Mouse (Mus musculus): ENCODE measurements around the gene Inca1. TPM values are rescaled to one million over a fixed set of nuclear protein-coding genes. Genes with fewer than 3 reads are reported as not detected.
A peak's percentile ranks its signal among the peaks of the same experiment; 100 is the strongest.

The Inca1 gene
- polyA plus RNA-seq, 1 experiment from 2014 or later = 0.55 TPM

- Histone ChIP-seq H3K4me3 (replicated peaks) (no peak overlapping the region), H3K36me3 (replicated peaks) (peaks cover 47% of the 10 kb centered on the region), H3K4me2 (no peak overlapping the region), H3K9me3 (no peaks in the 10 kb centered on the region), H3K4me1 (peaks cover 13% of the 10 kb centered on the region), H3K27ac (no peak overlapping the region), H3K9ac (no peak overlapping the region), H3K27me3 (no peaks in the 10 kb centered on the region)
- 92% methylated on average over 9 of the region's 9 CpGs for WGBS
- ATAC-seq (ENCODE audit: low FRiP score) = no peak
Observed at GRCm38 (mm10) chr11:70664741-70665140, 35.2 kb downstream of the Inca1 start.

- no peaks in the 10 kb centered on the region for H3K27me3 ChIP-seq
- peaks cover 13% of the 10 kb centered on the region for H3K4me1 ChIP-seq
- no peak overlapping the region for H3K4me2 ChIP-seq
- no peak for ATAC-seq (ENCODE audit: low FRiP score)
- no peak overlapping the region for H3K9ac ChIP-seq
- H3K27ac ChIP-seq = no peak overlapping the region
- H3K4me3 ChIP-seq (replicated peaks) = no peak overlapping the region
- WGBS = 95% methylated on average over 6 of the region's 6 CpGs
- no peaks in the 10 kb centered on the region for H3K9me3 ChIP-seq
- peaks cover 47% of the 10 kb centered on the region for H3K36me3 ChIP-seq (replicated peaks)
Observed at GRCm38 (mm10) chr11:70663957-70664356, 36.0 kb downstream of the Inca1 start.

- no peak overlapping the region for H3K4me2 ChIP-seq
- peaks cover 47% of the 10 kb centered on the region for H3K36me3 ChIP-seq (replicated peaks)
- no peak overlapping the region for H3K9ac ChIP-seq
- H3K4me1 ChIP-seq = peaks cover 10% of the 10 kb centered on the region
- no peaks in the 10 kb centered on the region for H3K27me3 ChIP-seq
- ATAC-seq (ENCODE audit: low FRiP score) = no peak
- H3K9me3 ChIP-seq = no peaks in the 10 kb centered on the region
- H3K27ac ChIP-seq = no peak overlapping the region
- H3K4me3 ChIP-seq (replicated peaks) = no peak overlapping the region
- WGBS = 88% methylated on average over 8 of the region's 8 CpGs
Observed at GRCm38 (mm10) chr11:70663101-70663500, 36.9 kb downstream of the Inca1 start.

GRCm38 (mm10) chr11:70660571-70660970 lies 39.4 kb downstream of the Inca1 start:
- H3K27ac ChIP-seq = no peak overlapping the region
- ATAC-seq (ENCODE audit: low FRiP score) = no peak
- H3K4me3 ChIP-seq (replicated peaks) = no peak overlapping the region
- H3K4me2 ChIP-seq = no peak overlapping the region
- H3K9ac ChIP-seq = no peak overlapping the region
- H3K36me3 ChIP-seq (replicated peaks) = peaks cover 40% of the 10 kb centered on the region
- H3K4me1 ChIP-seq = peaks cover 15% of the 10 kb centered on the region
- 87% methylated on average over 8 of the region's 8 CpGs for WGBS
- H3K9me3 ChIP-seq = no peaks in the 10 kb centered on the region
- H3K27me3 ChIP-seq = peaks cover 3% of the 10 kb centered on the region; the same call in 1 of the 2 replicates

GRCm38 (mm10) chr11:70658942-70659341 lies 41.0 kb downstream of the Inca1 start:
- H3K9me3 ChIP-seq = no peaks in the 10 kb centered on the region
- no peak overlapping the region for H3K4me2 ChIP-seq
- no peak overlapping the region for H3K9ac ChIP-seq
- peaks cover 19% of the 10 kb centered on the region for H3K4me1 ChIP-seq
- no peak overlapping the region for H3K4me3 ChIP-seq (replicated peaks)
- ATAC-seq (ENCODE audit: low FRiP score) = no peak
- H3K36me3 ChIP-seq (replicated peaks) = peaks cover 25% of the 10 kb centered on the region
- peaks cover 3% of the 10 kb centered on the region; the same call in 1 of the 2 replicates for H3K27me3 ChIP-seq
- 75% methylated on average over 8 of the region's 8 CpGs for WGBS
- H3K27ac ChIP-seq = no peak overlapping the region

- Histone ChIP-seq H3K4me1 (peaks cover 19% of the 10 kb centered on the region), H3K9ac (no peak overlapping the region), H3K4me2 (no peak overlapping the region), H3K36me3 (replicated peaks) (peaks cover 21% of the 10 kb centered on the region), H3K4me3 (replicated peaks) (no peak overlapping the region), H3K27me3 (peaks cover 3% of the 10 kb centered on the region; the same call in 1 of the 2 replicates), H3K27ac (no peak overlapping the region), H3K9me3 (no peaks in the 10 kb centered on the region)
- no peak for ATAC-seq (ENCODE audit: low FRiP score)
- WGBS = 84% methylated on average over 5 of the region's 5 CpGs
Observed at GRCm38 (mm10) chr11:70658521-70658920, 41.4 kb downstream of the Inca1 start.

GRCm38 (mm10) chr11:70657991-70658390 lies 42.0 kb downstream of the Inca1 start:
- Histone ChIP-seq H3K27ac (no peak overlapping the region), H3K9me3 (no peaks in the 10 kb centered on the region), H3K4me2 (no peak overlapping the region), H3K9ac (no peak overlapping the region), H3K4me1 (peaks cover 22% of the 10 kb centered on the region), H3K4me3 (replicated peaks) (no peak overlapping the region), H3K27me3 (peaks cover 3% of the 10 kb centered on the region; the same call in 1 of the 2 replicates), H3K36me3 (replicated peaks) (peaks cover 15% of the 10 kb centered on the region)
- ATAC-seq (ENCODE audit: low FRiP score) = no peak
- WGBS = 59% methylated on average over 9 of the region's 9 CpGs

- H3K4me2 ChIP-seq = no peak overlapping the region
- no peak overlapping the region for H3K27ac ChIP-seq
- H3K4me3 ChIP-seq (replicated peaks) = no peak overlapping the region
- peaks cover 3% of the 10 kb centered on the region; the same call in 1 of the 2 replicates for H3K27me3 ChIP-seq
- H3K9me3 ChIP-seq = no peaks in the 10 kb centered on the region
- no peak for ATAC-seq (ENCODE audit: low FRiP score)
- no peak overlapping the region for H3K9ac ChIP-seq
- 64% methylated on average over 6 of the region's 6 CpGs for WGBS
- H3K4me1 ChIP-seq = peaks cover 26% of the 10 kb centered on the region
- H3K36me3 ChIP-seq (replicated peaks) = peaks cover 13% of the 10 kb centered on the region
Observed at GRCm38 (mm10) chr11:70657573-70657972, 42.4 kb downstream of the Inca1 start.

- H3K9ac ChIP-seq = peak within 1 kb of the TSS; percentile 97
- no peaks in the 10 kb centered on the region for H3K9me3 ChIP-seq
- peaks cover 32% of the 10 kb centered on the region for H3K4me1 ChIP-seq
- peaks cover 3% of the 10 kb centered on the region; the same call in 1 of the 2 replicates for H3K27me3 ChIP-seq
- WGBS = 9% methylated on average over 3 of the region's 3 CpGs
- peak within 1 kb of the TSS; percentile 96 for H3K4me2 ChIP-seq
- peak within 1 kb of the TSS; percentile 98 for H3K27ac ChIP-seq
- no peak for ATAC-seq (ENCODE audit: low FRiP score)
- peaks cover 13% of the 10 kb centered on the region for H3K36me3 ChIP-seq (replicated peaks)
- peak within 1 kb of the TSS; percentile 98 for H3K4me3 ChIP-seq (replicated peaks)
Observed at GRCm38 (mm10) chr11:70656964-70657363, 43.0 kb downstream of the Inca1 start, which contains the start of gene Eno3. Gene Eno3, plus strand, starts transcription at chr11:70657202.

GRCm38 (mm10) chr11:70656456-70656927 lies 43.5 kb downstream of the Inca1 start:
- WGBS = 4% methylated on average over 16 of the region's 16 CpGs
- H3K27me3 ChIP-seq = peaks cover 3% of the 10 kb centered on the region; the same call in 1 of the 2 replicates
- peaks cover 34% of the 10 kb centered on the region for H3K4me1 ChIP-seq
- H3K4me3 ChIP-seq (replicated peaks) = peak overlapping the region; percentile 98
- peak overlapping the region; percentile 97 for H3K9ac ChIP-seq
- no peak for ATAC-seq (ENCODE audit: low FRiP score)
- peak overlapping the region; percentile 98 for H3K27ac ChIP-seq
- no peaks in the 10 kb centered on the region for H3K9me3 ChIP-seq
- H3K36me3 ChIP-seq (replicated peaks) = peaks cover 12% of the 10 kb centered on the region
- H3K4me2 ChIP-seq = peak overlapping the region; percentile 96

- Histone ChIP-seq H3K4me1 (peaks cover 38% of the 10 kb centered on the region), H3K27ac (peak overlapping the region; percentile 98), H3K4me2 (peak overlapping the region; percentile 96), H3K27me3 (peaks cover 3% of the 10 kb centered on the region; the same call in 1 of the 2 replicates), H3K4me3 (replicated peaks) (peak overlapping the region; percentile 98), H3K9ac (peak overlapping the region; percentile 97), H3K36me3 (replicated peaks) (peaks cover 18% of the 10 kb centered on the region), H3K9me3 (no peaks in the 10 kb centered on the region)
- ATAC-seq (ENCODE audit: low FRiP score) = no peak
- under 1% methylated on average over 61 of the region's 61 CpGs for WGBS
Observed at GRCm38 (mm10) chr11:70655571-70656455, 44.1 kb downstream of the Inca1 start.

GRCm38 (mm10) chr11:70654923-70655570 lies 44.9 kb downstream of the Inca1 start:
- Histone ChIP-seq H3K4me3 (replicated peaks) (peak overlapping the region; percentile 98), H3K4me2 (peak overlapping the region; percentile 96), H3K27ac (peak overlapping the region; percentile 98), H3K4me1 (peaks cover 43% of the 10 kb centered on the region), H3K27me3 (peaks cover 3% of the 10 kb centered on the region; the same call in 1 of the 2 replicates), H3K9ac (peak overlapping the region; percentile 97), H3K9me3 (no peaks in the 10 kb centered on the region), H3K36me3 (replicated peaks) (peaks cover 25% of the 10 kb centered on the region)
- ATAC-seq (ENCODE audit: low FRiP score) = peak; percentile 66
- WGBS = under 1% methylated on average over 48 of the region's 48 CpGs
